16 mouse cellular contexts compared by ENCODE assay signal in genomic region chr4:91260622-91261021, GRCm38 (mm10).
"Had no signal": no experiment of that assay in that cellular context is flagged by ENCODE, and none has a peak within 500 bp of the region (broad histone marks: within the 10 kb centered on the region; RNA-seq: fewer than 3 reads in every experiment).

No protein-coding gene starts in this region.

- H3K27me3 ChIP-seq: kidney, embryonic 15.5 days; limb, embryonic 12.5 days; liver, embryonic 13.5 days; lung, embryonic 15.5 days; megakaryocyte, embryonic 14.5 days; midbrain, embryonic 15.5 days; stomach, embryonic 15.5 days had no signal

- H3K4me1 ChIP-seq: kidney, embryonic 15.5 days; limb, embryonic 12.5 days; liver, embryonic 13.5 days; lung, embryonic 15.5 days; megakaryocyte, embryonic 14.5 days; stomach, embryonic 15.5 days had no signal

- DNase-seq: kidney, postnatal 14 days; liver; liver, embryonic 13.5 days; liver, postnatal 0 days; lung, postnatal 14 days; right cerebral cortex, postnatal 14 days; thymus, adult 2 months; thymus, postnatal 25 days had no signal

- H3K4me3 ChIP-seq: kidney, embryonic 15.5 days; left cerebral cortex, adult 2 months; limb, embryonic 12.5 days; liver, embryonic 13.5 days; lung, embryonic 15.5 days; megakaryocyte, embryonic 14.5 days; midbrain, embryonic 15.5 days; stomach, embryonic 15.5 days had no signal

- H3K27ac ChIP-seq: kidney, embryonic 15.5 days; left cerebral cortex, adult 2 months; limb, embryonic 12.5 days; liver, embryonic 13.5 days; lung, embryonic 15.5 days; macrophage; midbrain, embryonic 15.5 days; stomach, embryonic 15.5 days had no signal
